Mouse (Mus musculus): ENCODE data around the gene Polr3b. TPM values are rescaled to one million over a fixed set of nuclear protein-coding genes. Genes with fewer than 3 reads are reported as not detected.

The Polr3b gene
- total RNA-seq, 2 experiments from 2014 or later: 15.7 to 16.0 TPM

GRCm38 (mm10) chr10:84659281-84659680 is 37.2 kb downstream of the Polr3b start:
- no peak for DNase-seq (ENCODE audit: low spot score in 2 of 2)

GRCm38 (mm10) chr10:84662138-84662537 is 40.0 kb downstream of the Polr3b start:
- no peak for DNase-seq (ENCODE audit: low spot score in 2 of 2)

GRCm38 (mm10) chr10:84665713-84666260 is 43.7 kb downstream of the Polr3b start:
- DNase-seq (ENCODE audit: low spot score in 2 of 2): no peak

- DNase-seq (ENCODE audit: low spot score in 2 of 2): no peak
These were observed 53.6 kb downstream of the Polr3b start for GRCm38 (mm10) chr10:84675653-84676052.

GRCm38 (mm10) chr10:84676511-84676910 is 54.4 kb downstream of the Polr3b start:
- no peak for DNase-seq (ENCODE audit: low spot score in 2 of 2)

- no peak for DNase-seq (ENCODE audit: low spot score in 2 of 2)
These were observed 55.8 kb downstream of the Polr3b start for GRCm38 (mm10) chr10:84677871-84678270.

GRCm38 (mm10) chr10:84678441-84678840 is 56.3 kb downstream of the Polr3b start:
- DNase-seq (ENCODE audit: low spot score in 2 of 2): no peak

- no peak for DNase-seq (ENCODE audit: low spot score in 2 of 2)
These were observed 63.5 kb downstream of the Polr3b start for GRCm38 (mm10) chr10:84685444-84686121.

- DNase-seq (ENCODE audit: low spot score in 2 of 2): no peak
These were observed 64.0 kb downstream of the Polr3b start for GRCm38 (mm10) chr10:84686122-84686497.

GRCm38 (mm10) chr10:84686705-84687104 is 64.6 kb downstream of the Polr3b start:
- DNase-seq (ENCODE audit: low spot score in 2 of 2): no peak

GRCm38 (mm10) chr10:84687736-84688135 is 65.6 kb downstream of the Polr3b start:
- no peak for DNase-seq (ENCODE audit: low spot score in 2 of 2)

- no peak for DNase-seq (ENCODE audit: low spot score in 2 of 2)
These were observed 67.8 kb downstream of the Polr3b start for GRCm38 (mm10) chr10:84689846-84690245.

GRCm38 (mm10) chr10:84690818-84691217 is 68.7 kb downstream of the Polr3b start:
- DNase-seq (ENCODE audit: low spot score in 2 of 2): no peak

GRCm38 (mm10) chr10:84691692-84692091 is 69.6 kb downstream of the Polr3b start:
- no peak for DNase-seq (ENCODE audit: low spot score in 2 of 2)

- DNase-seq (ENCODE audit: low spot score in 2 of 2): no peak
These were observed 71.9 kb downstream of the Polr3b start for GRCm38 (mm10) chr10:84693841-84694638.

GRCm38 (mm10) chr10:84700236-84700987 is 78.3 kb downstream of the Polr3b start:
- no peak for DNase-seq (ENCODE audit: low spot score in 2 of 2)

- no peak for DNase-seq (ENCODE audit: low spot score in 2 of 2)
These were observed 79.0 kb downstream of the Polr3b start for GRCm38 (mm10) chr10:84701110-84701509.

- DNase-seq (ENCODE audit: low spot score in 2 of 2): no peak
These were observed 80.0 kb downstream of the Polr3b start for GRCm38 (mm10) chr10:84702115-84702514.

- DNase-seq (ENCODE audit: low spot score in 2 of 2): no peak
These were observed 82.5 kb downstream of the Polr3b start for GRCm38 (mm10) chr10:84704594-84704993.

GRCm38 (mm10) chr10:84705234-84705633 is 83.1 kb downstream of the Polr3b start:
- DNase-seq (ENCODE audit: low spot score in 2 of 2): no peak

GRCm38 (mm10) chr10:84706543-84706942 is 84.5 kb downstream of the Polr3b start:
- no peak for DNase-seq (ENCODE audit: low spot score in 2 of 2)

GRCm38 (mm10) chr10:84707226-84707625 is 85.1 kb downstream of the Polr3b start:
- no peak for DNase-seq (ENCODE audit: low spot score in 2 of 2)
